Mouse (Mus musculus): ENCODE data around the gene Lypla2.
"Not testable (repeated sequence)": the region's sequence is repeated elsewhere in the genome, so short reads cannot be mapped to it uniquely, and the experiment has no call there.

The Lypla2 gene

GRCm38 (mm10) chr4:135949475-135949874 is 23.0 kb downstream of the Lypla2 start:
- no peak for DNase-seq (ENCODE audit: low spot score)

GRCm38 (mm10) chr4:135948142-135948541 is 24.3 kb downstream of the Lypla2 start:
- no peak for DNase-seq (ENCODE audit: low spot score)

GRCm38 (mm10) chr4:135946659-135947301 is 25.6 kb downstream of the Lypla2 start:
- no peak for DNase-seq (ENCODE audit: low spot score)

DNA sequence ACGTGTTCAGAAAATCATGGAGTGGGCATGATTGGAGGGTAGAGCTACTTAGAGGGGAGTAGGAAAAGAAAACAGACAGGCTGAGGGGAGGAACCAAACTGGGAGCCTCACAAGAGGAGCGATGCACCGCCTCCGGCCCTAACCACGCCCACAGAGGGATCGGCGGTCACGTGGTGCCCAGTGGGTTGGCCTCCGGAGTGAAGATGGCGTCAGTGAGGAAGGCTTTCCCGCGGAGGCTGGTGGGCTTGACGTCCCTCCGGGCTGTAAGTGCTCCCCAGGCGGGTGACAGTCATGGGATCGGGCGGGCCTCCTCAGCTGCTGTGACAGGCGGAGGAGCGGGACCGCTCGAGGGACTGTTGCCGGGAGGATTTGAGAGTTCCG is 26.2 kb downstream of the Lypla2 start, which contains the start of gene Hmgcl:
Hmgcl (plus strand) TSS at position 171 of the 381 bp plus-strand sequence.
- DNase-seq (ENCODE audit: low spot score): peak; percentile 93

DNA sequence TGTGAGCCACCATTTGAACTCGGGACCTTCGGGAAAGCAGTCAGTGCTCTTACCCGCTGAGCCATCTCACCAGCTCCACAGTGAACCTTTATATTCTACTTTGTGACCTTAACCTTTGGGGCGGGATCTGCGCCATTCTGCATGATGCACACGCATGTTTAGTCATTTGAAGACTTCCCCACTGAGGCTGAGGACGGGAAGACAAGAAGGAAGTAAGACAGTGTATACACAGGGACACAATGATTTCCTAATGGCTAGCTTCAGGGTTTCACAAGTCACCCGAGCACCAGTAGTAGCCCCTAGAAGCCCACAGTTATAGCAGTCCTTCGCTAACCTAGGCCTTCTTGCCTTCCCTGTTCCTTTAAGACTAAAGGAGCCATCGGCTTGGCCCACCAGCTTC is 26.7 kb downstream of the Lypla2 start:
- no peak for DNase-seq (ENCODE audit: low spot score)

DNA sequence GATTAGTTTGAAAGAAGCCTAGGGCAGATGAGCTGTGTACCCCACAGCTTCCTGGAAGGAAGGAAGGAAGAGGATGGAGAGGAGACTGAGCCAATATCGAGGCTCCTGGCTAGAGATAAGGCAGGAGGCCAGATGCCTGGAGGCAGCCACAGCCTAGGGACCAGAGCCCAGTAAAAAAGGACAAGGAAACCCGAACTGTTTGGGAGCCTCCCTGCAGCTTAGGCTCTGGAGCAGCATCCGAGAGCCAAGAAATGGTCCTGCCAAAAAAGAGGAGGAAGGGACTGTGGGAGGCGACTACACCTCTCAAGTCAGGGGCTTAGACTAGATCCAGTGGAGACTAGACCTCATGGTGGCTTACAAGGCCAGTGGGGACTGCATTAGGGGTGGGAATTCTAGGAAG is 29.0 kb downstream of the Lypla2 start:
- no peak for DNase-seq (ENCODE audit: low spot score)

DNA sequence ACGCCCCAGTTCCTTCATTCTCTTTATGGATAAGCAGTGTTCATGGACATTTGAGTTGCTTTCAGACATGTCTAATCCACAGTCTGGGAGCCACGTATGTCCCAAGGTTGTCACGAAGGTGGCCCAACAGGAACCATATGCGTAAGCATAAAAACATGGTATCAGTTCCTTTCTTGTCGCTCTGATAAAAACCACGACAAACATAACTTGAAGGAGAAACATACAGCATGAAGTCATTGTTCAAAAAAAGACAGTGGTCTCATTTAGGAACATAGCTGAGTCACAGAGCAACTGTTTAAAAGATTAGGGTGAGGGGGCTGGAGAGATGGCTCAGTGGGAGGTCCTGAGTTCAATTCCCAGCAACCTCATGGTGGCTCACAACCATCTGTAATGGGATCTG is 30.2 kb downstream of the Lypla2 start:
- DNase-seq (ENCODE audit: low spot score): no peak

DNA sequence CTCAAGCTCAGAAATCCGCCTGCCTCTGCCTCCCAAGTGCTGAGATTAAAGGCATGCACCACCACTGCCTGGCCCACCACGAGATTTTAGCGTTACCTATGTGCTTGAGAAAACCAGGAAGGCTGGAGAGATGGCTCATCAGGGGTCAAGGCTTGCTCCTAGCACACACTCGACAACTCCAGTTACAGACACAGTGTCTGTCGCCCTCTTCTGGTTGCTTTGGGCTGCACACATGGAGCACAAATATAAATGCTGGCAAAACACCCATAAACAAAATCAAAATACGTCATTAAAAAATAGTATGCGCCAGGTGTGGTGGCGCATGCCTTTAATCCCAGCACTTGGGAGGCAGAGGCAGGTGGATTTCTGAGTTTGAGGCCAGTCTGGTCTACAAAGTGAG is 31.4 kb downstream of the Lypla2 start:
- not testable (repeated sequence) for DNase-seq (ENCODE audit: low spot score)

DNA sequence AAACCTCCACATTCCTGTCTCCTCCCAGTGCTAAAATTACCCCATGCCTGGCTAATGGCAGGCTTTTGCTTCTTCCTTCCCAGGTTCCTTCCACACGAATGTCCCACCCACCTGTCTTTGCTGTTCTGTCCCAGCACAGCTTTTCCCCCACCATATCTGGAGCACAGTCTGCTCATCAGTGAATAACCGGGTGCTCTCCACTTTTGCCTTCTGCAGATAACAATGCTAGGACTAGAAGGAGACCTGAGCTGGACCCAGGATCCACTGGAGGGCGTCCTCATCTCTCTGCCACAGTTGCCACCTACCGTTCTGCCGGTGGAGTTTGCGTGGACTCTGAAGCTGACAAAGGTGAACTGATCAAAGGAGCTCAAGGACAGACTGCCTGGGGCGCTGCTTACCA is 33.6 kb downstream of the Lypla2 start:
- DNase-seq (ENCODE audit: low spot score): no peak

DNA sequence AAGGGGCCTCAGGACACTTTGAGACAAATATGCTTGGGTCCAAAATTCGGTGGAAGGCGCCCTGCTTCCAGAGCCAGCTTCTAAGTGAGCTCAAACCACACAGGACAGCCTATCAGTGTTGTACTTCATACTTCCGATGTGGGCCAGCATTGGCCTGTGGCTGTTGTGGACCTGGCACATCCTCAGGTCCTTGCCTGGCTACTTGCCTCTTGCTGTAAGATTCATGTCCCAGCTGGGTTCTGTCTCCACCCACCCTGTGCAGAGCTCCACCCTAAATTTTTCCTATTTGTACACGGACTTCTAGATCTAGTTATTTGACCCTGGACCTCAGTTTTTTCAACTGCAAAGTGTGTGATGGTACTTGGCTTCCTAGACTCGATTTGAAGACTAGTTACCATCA is 36.9 kb downstream of the Lypla2 start:
- no peak for DNase-seq (ENCODE audit: low spot score)

DNA sequence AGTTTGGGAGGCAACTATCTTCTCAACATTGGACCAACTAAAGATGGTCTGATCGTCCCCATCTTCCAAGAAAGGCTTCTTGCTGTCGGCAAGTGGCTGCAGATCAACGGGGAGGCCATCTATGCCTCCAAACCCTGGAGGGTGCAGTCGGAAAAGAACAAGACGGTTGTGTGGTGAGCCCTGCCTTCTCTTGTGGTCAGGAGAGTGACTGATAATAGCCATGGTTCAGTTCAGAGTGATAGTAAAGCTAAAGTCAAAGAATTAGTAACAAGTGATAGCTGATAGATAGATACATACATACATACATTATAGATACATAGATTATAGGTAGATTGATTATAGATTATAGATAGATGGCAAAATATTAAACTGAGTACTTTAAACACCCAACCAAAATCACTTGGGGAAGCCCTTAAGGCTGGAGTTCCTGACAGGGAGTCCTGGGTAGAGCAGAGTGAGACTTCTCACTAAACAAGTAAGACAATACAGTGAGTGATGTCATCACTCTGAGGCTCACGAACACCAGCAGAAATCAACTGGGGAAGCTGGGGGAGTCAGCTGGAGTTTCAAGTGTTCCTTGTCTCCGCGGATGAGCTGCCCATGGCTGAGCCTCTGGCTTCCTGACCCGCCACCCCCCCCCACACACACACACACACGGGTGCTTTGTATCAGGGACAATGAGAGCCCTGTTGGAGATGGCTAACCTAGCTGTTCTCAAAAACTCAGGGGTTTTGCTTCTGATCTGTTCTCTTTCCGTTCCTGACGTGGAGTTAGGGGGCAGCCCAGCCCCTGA is 37.5 kb downstream of the Lypla2 start:
- no peak for DNase-seq (ENCODE audit: low spot score)

GRCm38 (mm10) chr4:135931832-135932231 is 40.6 kb downstream of the Lypla2 start:
- no peak for DNase-seq (ENCODE audit: low spot score)

DNA sequence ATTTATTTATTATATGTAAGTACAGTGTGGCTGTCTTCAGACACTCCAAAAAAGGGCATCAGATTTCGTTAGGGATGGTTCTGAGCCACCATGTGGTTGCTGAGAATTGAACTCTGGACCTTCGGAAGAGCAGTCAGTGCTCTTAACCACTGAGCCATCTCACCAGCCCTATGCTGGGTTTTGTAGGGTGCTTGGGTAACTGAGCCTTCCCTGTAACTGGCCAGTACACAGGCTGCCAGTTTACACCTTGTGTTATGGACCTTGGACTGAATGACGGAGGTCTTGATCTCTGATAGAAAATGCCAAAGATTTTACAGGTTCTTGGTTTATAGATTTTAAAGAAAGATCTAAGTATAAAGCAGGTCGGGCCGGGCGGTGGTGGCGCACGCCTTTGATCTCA is 42.2 kb downstream of the Lypla2 start:
- no peak for DNase-seq (ENCODE audit: low spot score)

DNA sequence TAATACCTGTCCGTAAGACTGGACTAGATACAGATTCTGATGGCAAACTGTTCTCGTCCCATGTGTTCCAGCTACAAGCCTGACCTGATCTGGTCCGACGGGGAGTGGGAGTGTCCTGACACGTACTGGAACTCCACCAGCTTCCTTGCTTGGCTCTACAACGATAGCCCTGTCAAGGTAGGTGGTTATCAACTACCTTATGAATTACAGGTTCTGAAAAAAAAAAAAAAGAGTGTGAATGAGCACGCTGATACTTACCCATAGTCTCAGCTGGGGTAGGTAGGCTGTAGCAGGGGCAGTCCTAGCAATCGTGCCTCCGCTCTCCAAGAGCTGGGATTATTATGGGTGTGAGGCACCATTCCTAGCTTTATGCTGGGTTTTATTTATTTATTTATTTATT is 42.6 kb downstream of the Lypla2 start:
- DNase-seq (ENCODE audit: low spot score): no peak

DNA sequence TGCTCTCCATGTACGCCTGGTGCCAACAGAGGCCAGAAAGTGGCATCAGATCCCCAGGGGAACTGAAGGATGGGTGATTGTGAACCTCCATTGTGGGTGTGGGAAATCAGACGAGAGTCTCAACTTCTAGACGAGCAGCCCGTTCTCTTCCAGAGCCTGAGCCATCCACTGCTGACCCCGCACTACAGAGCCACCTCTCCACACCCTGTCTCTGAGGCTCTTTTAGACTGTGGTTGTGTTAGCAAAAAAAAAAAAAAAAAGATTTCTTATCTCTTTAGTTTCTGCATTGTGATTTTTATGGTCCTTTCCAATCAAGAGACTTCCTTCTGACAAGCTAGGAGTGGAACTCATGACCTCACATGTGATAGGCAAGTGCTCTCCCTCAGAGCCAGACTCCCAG is 43.0 kb downstream of the Lypla2 start:
- no peak for DNase-seq (ENCODE audit: low spot score)

DNA sequence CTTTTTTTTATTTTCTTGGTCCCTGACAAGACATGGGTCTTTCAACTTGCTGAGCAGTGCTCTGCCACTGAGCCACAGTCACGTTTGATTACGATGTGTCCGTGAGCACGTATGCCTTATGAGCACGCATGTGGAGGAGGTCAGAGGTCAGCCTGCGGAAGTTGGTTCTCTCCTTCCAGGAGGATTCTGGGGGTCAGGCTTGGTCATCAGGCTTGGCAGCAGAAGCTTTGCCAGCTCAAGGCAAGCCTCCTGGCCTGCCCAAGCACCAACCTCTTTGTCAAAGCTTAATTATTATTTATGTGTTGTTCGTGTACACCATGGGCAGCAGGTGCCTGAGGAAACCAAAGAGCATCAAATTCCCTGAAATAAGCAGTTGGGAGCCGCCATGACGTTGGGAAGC is 44.0 kb downstream of the Lypla2 start:
- no peak for DNase-seq (ENCODE audit: low spot score)

DNA sequence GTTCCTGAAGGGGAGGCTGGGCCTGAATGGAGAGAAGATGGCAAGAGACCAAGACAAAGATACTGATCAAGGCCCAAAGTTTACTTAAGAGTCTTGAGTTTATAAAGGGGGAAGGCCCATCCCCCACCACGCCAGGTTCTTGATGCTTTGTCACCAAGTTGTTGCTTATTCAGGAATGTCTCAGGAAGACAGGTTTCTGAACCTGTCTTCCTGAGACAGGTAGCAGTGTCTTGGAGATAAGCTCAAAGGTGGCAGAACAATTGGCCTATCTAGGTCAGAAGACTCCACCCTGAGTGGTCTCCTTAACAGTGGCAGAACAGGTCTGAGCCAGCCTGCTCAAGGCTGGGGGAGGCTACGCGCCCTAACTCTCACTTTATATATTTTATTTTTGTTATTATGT is 45.6 kb downstream of the Lypla2 start:
- no peak for DNase-seq (ENCODE audit: low spot score)

- no peak for DNase-seq (ENCODE audit: low spot score)
These were observed 46.1 kb downstream of the Lypla2 start for GRCm38 (mm10) chr4:135926195-135926808.

DNA sequence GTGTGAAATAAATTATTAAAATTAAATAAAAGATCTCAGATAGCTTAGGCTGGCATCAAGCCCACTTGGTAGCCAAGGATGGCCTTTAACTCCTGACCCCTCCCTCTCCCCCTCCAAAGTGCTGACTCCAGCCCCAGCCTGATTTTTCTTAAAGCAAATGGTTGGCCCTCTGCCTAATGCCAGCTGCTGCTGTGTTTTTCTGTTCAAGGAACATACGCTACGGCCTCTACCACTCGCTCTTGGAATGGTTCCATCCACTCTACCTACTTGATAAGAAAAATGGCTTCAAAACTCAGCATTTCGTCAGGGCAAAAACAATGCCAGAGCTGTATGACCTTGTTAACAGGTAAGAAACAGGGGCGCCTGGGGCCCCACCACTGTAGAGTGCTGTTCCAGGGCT is 47.1 kb downstream of the Lypla2 start:
- DNase-seq (ENCODE audit: low spot score): no peak

GRCm38 (mm10) chr4:135924418-135924817 is 48.0 kb downstream of the Lypla2 start:
- DNase-seq (ENCODE audit: low spot score): no peak

GRCm38 (mm10) chr4:135922190-135922589 is 50.2 kb downstream of the Lypla2 start:
- DNase-seq (ENCODE audit: low spot score): no peak

DNA sequence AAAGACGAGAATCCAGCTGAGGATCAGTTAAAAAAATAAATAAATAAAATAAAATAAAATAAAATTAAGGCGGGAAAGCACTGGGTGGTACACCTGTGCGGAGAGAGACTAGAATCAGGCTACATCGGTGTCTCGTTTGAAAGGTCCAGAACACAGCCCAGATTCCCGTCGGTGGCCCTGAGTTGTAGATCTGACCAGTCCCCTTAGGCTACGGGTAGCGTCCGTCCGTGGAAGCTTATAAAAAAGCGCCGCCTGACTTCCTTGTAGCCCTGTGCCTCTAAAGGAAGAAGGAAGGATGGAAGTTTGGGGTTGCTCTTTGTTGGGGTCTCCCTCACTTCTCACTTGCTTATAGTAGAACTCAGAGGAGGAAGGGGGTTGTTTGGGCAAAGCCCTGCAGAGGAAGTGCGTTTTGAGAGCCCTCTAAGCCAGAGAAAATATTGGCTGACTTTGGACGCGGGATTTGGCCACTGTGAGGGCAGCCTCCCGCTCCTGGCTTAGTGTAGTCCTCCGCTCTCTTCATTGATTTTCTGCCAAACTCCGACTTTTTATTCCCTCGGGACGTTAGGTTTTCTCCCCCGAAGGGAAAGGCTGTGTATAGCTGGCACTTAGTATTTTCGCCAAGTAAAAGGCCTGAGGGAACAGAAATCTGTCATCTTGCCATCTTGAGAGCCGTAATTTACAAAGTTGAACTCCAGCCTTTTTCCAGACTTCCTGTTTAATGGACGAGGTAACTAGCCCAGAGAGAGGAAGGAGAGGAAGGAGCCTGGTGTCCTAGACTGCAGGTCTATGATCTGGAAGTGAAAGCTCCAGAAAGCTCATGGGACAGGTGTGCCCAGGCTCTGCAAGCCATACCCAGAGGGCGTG is 50.9 kb downstream of the Lypla2 start:
- no peak for DNase-seq (ENCODE audit: low spot score)

Measured in testis, postnatal 14 days (tissue).